In the genomic region with DNA sequence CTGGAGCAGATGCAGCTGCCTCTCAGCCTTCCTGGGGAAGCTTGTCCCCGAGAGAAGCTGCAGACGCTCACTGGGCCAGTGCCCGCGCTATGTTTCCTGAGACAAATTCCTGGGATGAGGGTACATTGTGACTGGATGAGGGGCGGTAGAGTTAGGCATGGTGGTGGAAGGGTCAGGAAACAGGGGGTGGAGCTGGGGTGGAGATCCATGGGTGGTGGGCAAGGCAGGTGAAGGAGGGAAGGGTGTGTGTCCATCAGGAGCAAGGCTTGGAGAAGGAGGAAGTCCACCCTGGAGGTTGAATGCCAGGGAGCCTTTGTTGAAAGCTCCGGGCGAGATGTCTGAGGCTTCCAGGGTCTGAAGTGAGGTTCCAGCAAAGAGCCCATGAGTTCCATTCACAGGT, we compare ENCODE assay signal across 24 mouse cellular contexts. TPM values are rescaled to one million over a fixed set of nuclear protein-coding genes. Genes with fewer than 3 reads are reported as not detected.
DNase-seq lines count a peak whose midpoint lies in the region; ATAC-seq lines count a peak whose summit lies in the region.
"Had no signal": no experiment of that assay in that cellular context is flagged by ENCODE, and none has a peak within 500 bp of the region (broad histone marks: within the 10 kb centered on the region; RNA-seq: fewer than 3 reads in every experiment).

No protein-coding gene starts in this region.

- intact Hi-C loops in heart, postnatal 10 days (cut with DNase I), result loop anchor here (10.0 kb wide), 1 partner anchor 169 kb away; no protein-coding TSS in a partner anchor

- ATAC-seq in cerebellum, adult (ENCODE audit: insufficient number of reproducible peaks, low FRiP score, low TSS enrichment), result no peak
- ATAC-seq: forebrain, embryonic 14.5 days; forebrain, postnatal 0 days; hindbrain, postnatal 0 days; inflammation-experienced regulatory T-cells, adult 6 months; Patski had no signal

- DNase-seq in cerebellum, adult 11-12 months, result peak; percentile 8
- peak; percentile 90 for DNase-seq in heart, adult 11 months
- no peak for DNase-seq in heart, postnatal 10 days
- peak; percentile 1 for DNase-seq in thymus, postnatal 0 days (ENCODE audit: low spot score)
- DNase-seq in thymus, postnatal 36 days, result no peak
- DNase-seq: adrenal gland, postnatal 10 days; adrenal gland, postnatal 36 days; cerebellum, adult 11 months; cerebellum, adult 8-10 months; cerebellum, postnatal 10 days; cerebellum, postnatal 36 days; embryo, embryonic 11 days; forebrain, postnatal 0 days; gastrocnemius, postnatal 36 days; heart, postnatal 36 days had no signal

RNA-seq across cellular contexts. Expression of gene Chrd, which starts 7.6 kb away (rescaled TPM):
- total RNA-seq in heart, postnatal 10 days (2021), result 1 to 10 TPM; 1.4 to 3.4 TPM
- 0.91 and 1.3 TPM in 2 replicates for polyA plus RNA-seq in thymus, postnatal 0 days (2015; fragmentation: Nextera tagmentation; extraction: Ambion mirVana)
- total RNA-seq: CH12.LX; granulocyte monocyte progenitor cell, adult 5-6 weeks had no signal
- polyA plus RNA-seq: erythroblast, embryonic 14.5 days; G1E; inflammation-experienced regulatory T-cells, adult 6 months had no signal

RNA-seq across cellular contexts. Expression of gene Clcn2, which starts 7.8 kb away (rescaled TPM):
- 1 to 10 TPM; 3.3 to 3.5 TPM for total RNA-seq in heart, postnatal 10 days (2021)
- 5.3 and 7.1 TPM in 2 replicates for polyA plus RNA-seq in thymus, postnatal 0 days (2015; fragmentation: Nextera tagmentation; extraction: Ambion mirVana)

RNA-seq across cellular contexts. Expression of gene Polr2h, which starts 7.9 kb away (rescaled TPM):
- 10 to 100 TPM; 12.5 to 13.2 TPM for total RNA-seq in heart, postnatal 10 days (2021)
- polyA plus RNA-seq in thymus, postnatal 0 days (2015; fragmentation: Nextera tagmentation; extraction: Ambion mirVana), result 116 and 117 TPM in 2 replicates

RNA-seq across cellular contexts. Expression of gene Thpo, which starts 9.0 kb away (rescaled TPM):
- total RNA-seq in heart, postnatal 10 days (2021), result not detected
- 0.12 and 0.26 TPM in 2 replicates for polyA plus RNA-seq in thymus, postnatal 0 days (2015; fragmentation: Nextera tagmentation; extraction: Ambion mirVana)
- total RNA-seq: G1E; granulocyte monocyte progenitor cell, adult 5-6 weeks had no signal
- polyA plus RNA-seq: erythroblast, embryonic 14.5 days; G1E; inflammation-experienced regulatory T-cells, adult 6 months had no signal

RNA-seq across cellular contexts. Expression of gene Fam131a, which starts 32.3 kb away (rescaled TPM):
- total RNA-seq in heart, postnatal 10 days (2021), result 10 to 100 TPM; 16.0 to 18.9 TPM
- polyA plus RNA-seq in thymus, postnatal 0 days (2015; fragmentation: Nextera tagmentation; extraction: Ambion mirVana), result 2.1 and 2.3 TPM in 2 replicates
- total RNA-seq: granulocyte monocyte progenitor cell, adult 5-6 weeks had no signal

Comparison
In these comparisons a context has a peak if more than half of its experiments do, and no peak if none do; other contexts are left out.
1. DNase-seq: peak in cerebellum, adult 11-12 months (single experiment), heart, adult 11 months (single experiment) and thymus, postnatal 0 days (single experiment); none in heart, postnatal 10 days (0 of 2) and thymus, postnatal 36 days (0 of 2).